Mouse (Mus musculus): Measurements from ENCODE around the gene Fkbp9.

GRCm38 (mm10) chr6:56835532-56835931, 3.7 kb downstream of the Fkbp9 start:
- TF ChIP-seq NANOG (IDR thresholded peaks at IDR 0.05; ENCODE audit: borderline replicate concordance, low read length) (no peak), CTCF (conservative IDR thresholded peaks at IDR 0.05; ENCODE audit: low read length) (0 out of 2 replicates have a peak, but pooled peaks have one; percentile 5)

All from E14TG2a.4 (cell line).